Mouse (Mus musculus) layer of hippocampus, adult 2 months (tissue): Measurements from ENCODE around the gene Nme2. TPM values are rescaled to one million over a fixed set of nuclear protein-coding genes. Genes with fewer than 3 reads are reported as not detected.

Experiments
- DNase-seq, 2 experiments: peaks; one replicate each; pipeline ENCODE4 v3.0.0; 2022; ENCODE audit warnings: low spot score in 2 of 2
- H3K27ac ChIP-seq: fragments of 200-600 bp; 2 replicates; pipeline ENCODE4 v1.8.1; 2022
- H3K4me3 ChIP-seq: fragments of 200-600 bp; 2 replicates; pipeline ENCODE4 v1.8.1; 2022; ENCODE audit warnings: mild to moderate bottlenecking
- CTCF ChIP-seq: fragments of 200-600 bp; conservative IDR thresholded peaks from 2 replicates; pipeline ENCODE4 v1.8.1; 2022; ENCODE audit warnings: antibody characterized with exemption, mild to moderate bottlenecking, moderate library complexity
- total RNA-seq, 2 experiments: library from RNA; stranded (reverse); gene quantifications; 2 replicates each; pipeline ENCODE4 v1.2.3; 2021

The Nme2 gene
- total RNA-seq, 2 experiments from 2014 or later, result 80.1 to 110 TPM

GRCm38 (mm10) chr11:93906834-93907233 lies 49.2 kb downstream of the Nme2 start:
- Histone ChIP-seq H3K27ac (no peak overlapping the region), H3K4me3 (no peak overlapping the region)
- no peak for TF ChIP-seq CTCF
- no peak for DNase-seq

Other genes with a start within 250 kb of the Nme2 start
- gene Utp18, start 70.5 kb downstream of the Nme2 start, total RNA-seq, result 10 to 100 TPM; 23.8 to 24.2 TPM
- gene Mbtd1, start 70.4 kb downstream of the Nme2 start, total RNA-seq, result 10 to 100 TPM; 35.4 to 42.8 TPM
- gene Gm20390, start 12.0 kb upstream of the Nme2 start, total RNA-seq, result 100 to 1,000 TPM in 1 of 2 experiments, 10 to 100 TPM in 1; 96.8 to 111 TPM
- gene Nme1, start 12.3 kb upstream of the Nme2 start, total RNA-seq, result 10 to 100 TPM; 68.7 to 75.0 TPM
- gene Spag9, start 39.8 kb upstream of the Nme2 start, total RNA-seq, result 100 to 1,000 TPM; 213 to 217 TPM